Comparison of ENCODE assay signal across 9 mouse cellular contexts in genomic region chr11:70518923-70519322, GRCm38 (mm10). TPM values are rescaled to one million over a fixed set of nuclear protein-coding genes. Genes with fewer than 3 reads are reported as not detected.
DNase-seq lines count a peak whose midpoint lies in the region; ATAC-seq and TF ChIP-seq lines count a peak whose summit lies in the region.
"Had no signal": no experiment of that assay in that cellular context is flagged by ENCODE, and none has a peak within 500 bp of the region (broad histone marks: within the 10 kb centered on the region; RNA-seq: fewer than 3 reads in every experiment).

TSS of gene Gltpd2 (plus strand) at chr11:70519196.

- no peaks in the 10 kb centered on the region for H3K27me3 ChIP-seq in heart, adult 2 months (ENCODE audit: control insufficient read depth, insufficient read depth, low read length)
- H3K27me3 ChIP-seq in ES-Bruce4 (ENCODE audit: control insufficient read depth, insufficient read depth, low read length, poor library complexity, severe bottlenecking), result no peaks in the 10 kb centered on the region
- peaks cover 24% of the 10 kb centered on the region for H3K27me3 ChIP-seq in hindbrain, embryonic 10.5 days (ENCODE audit: insufficient read depth, poor library complexity, severe bottlenecking)
- H3K27me3 ChIP-seq in liver, embryonic 16.5 days (ENCODE audit: control insufficient read depth, insufficient read depth, low read depth, low read length), result peaks cover 7% of the 10 kb centered on the region

- H3K79me2 ChIP-seq in heart, adult 2 months (replicated peaks; ENCODE audit: control insufficient read depth, insufficient read depth, low read length), result no peaks in the 10 kb centered on the region

- DNase-seq in heart, adult 2 months, result no peak
- no peak for DNase-seq in heart, postnatal 10 days
- DNase-seq in hindbrain, embryonic 10.5 days (ENCODE audit: low spot score), result no peak
- DNase-seq in right cerebral cortex, adult 2 months (ENCODE audit: low spot score in 2 of 2), result no peak
- DNase-seq in spleen, postnatal 4 days (ENCODE audit: low spot score in 2 of 2), result no peak
- DNase-seq: adrenal gland, adult 2 months had no signal

- TF ChIP-seq POLR2A in heart, adult 2 months (IDR thresholded peaks at IDR 0.05; ENCODE audit: insufficient read depth, low read depth, low read length), result no peak
- TF ChIP-seq POLR2A in ES-Bruce4 (IDR thresholded peaks at IDR 0.05; ENCODE audit: insufficient read depth, low read length), result no peak

- H3K9me3 ChIP-seq in ES-Bruce4 (replicated peaks; ENCODE audit: control insufficient read depth, insufficient read depth, low read length, poor library complexity, severe bottlenecking), result no peaks in the 10 kb centered on the region
- no peaks in the 10 kb centered on the region for H3K9me3 ChIP-seq in hindbrain, embryonic 10.5 days
- H3K9me3 ChIP-seq in liver, embryonic 16.5 days (replicated peaks; ENCODE audit: control insufficient read depth, low read length), result no peaks in the 10 kb centered on the region

- H3K36me3 ChIP-seq in heart, adult 2 months (ENCODE audit: control insufficient read depth, insufficient read depth, low read length), result no peaks in the 10 kb centered on the region
- no peaks in the 10 kb centered on the region for H3K36me3 ChIP-seq in ES-Bruce4 (ENCODE audit: control insufficient read depth, insufficient read depth, low read length, poor library complexity, severe bottlenecking)
- no peaks in the 10 kb centered on the region for H3K36me3 ChIP-seq in hindbrain, embryonic 10.5 days
- no peaks in the 10 kb centered on the region for H3K36me3 ChIP-seq in liver, embryonic 16.5 days (ENCODE audit: control insufficient read depth, insufficient read depth)

- intact Hi-C loops in heart, adult 2 months (cut with DNase I), result no loop called here
- intact Hi-C loops in heart, postnatal 10 days (cut with DNase I), result no loop called here

- WGBS in heart, adult 2 months, result 92% methylated on average over 10 of the region's 10 CpGs
- WGBS in hindbrain, embryonic 10.5 days, result 82% methylated on average over 10 of the region's 10 CpGs
- WGBS in liver, embryonic 16.5 days (ENCODE audit: insufficient replicate concordance), result 56% methylated on average over 10 of the region's 10 CpGs

- H3K4me3 ChIP-seq in heart, adult 2 months, result peak within 1 kb of the TSS; percentile 44
- peak within 1 kb of the TSS; percentile 56 for H3K4me3 ChIP-seq in ES-Bruce4 (ENCODE audit: low read depth, low read length)
- H3K4me3 ChIP-seq in hindbrain, embryonic 10.5 days, result peak within 1 kb of the TSS; percentile 49
- H3K4me3 ChIP-seq in liver, embryonic 16.5 days (ENCODE audit: low read depth, low read length), result peak within 1 kb of the TSS; percentile 47

- peak; percentile 76 for ATAC-seq in liver, embryonic 16.5 days (ENCODE audit: low read depth)
- ATAC-seq in erythroid progenitor cell, adult 5-6 weeks (replicated peaks; ENCODE audit: low FRiP score, poor library complexity, severe bottlenecking), result no peak

- TF ChIP-seq EP300 in heart, adult 2 months (IDR thresholded peaks at IDR 0.05; ENCODE audit: insufficient read depth, low read depth, low read length), result no peak
- TF ChIP-seq EP300 in ES-Bruce4 (IDR thresholded peaks at IDR 0.05; ENCODE audit: insufficient read depth, low read depth, low read length), result no peak

- H3K4me2 ChIP-seq in liver, embryonic 16.5 days (ENCODE audit: low read depth, low read length), result peak within 1 kb of the TSS; percentile 57

- H3K4me1 ChIP-seq in heart, adult 2 months (ENCODE audit: control insufficient read depth, insufficient read depth, low read length), result no peaks in the 10 kb centered on the region; the same call in 1 of the 2 replicates
- peaks cover 2% of the 10 kb centered on the region for H3K4me1 ChIP-seq in ES-Bruce4 (ENCODE audit: control insufficient read depth, insufficient read depth, low read length)
- peaks cover 11% of the 10 kb centered on the region for H3K4me1 ChIP-seq in hindbrain, embryonic 10.5 days (replicated peaks)
- H3K4me1 ChIP-seq in liver, embryonic 16.5 days (ENCODE audit: control insufficient read depth, low read depth, low read length), result peaks cover 11% of the 10 kb centered on the region

- TF ChIP-seq CTCF in heart, adult 2 months (IDR thresholded peaks at IDR 0.05), result no peak
- TF ChIP-seq CTCF in ES-Bruce4 (IDR thresholded peaks at IDR 0.05; ENCODE audit: low read depth, low read length), result no peak

- peak within 1 kb of the TSS; percentile 70 for H3K9ac ChIP-seq in heart, adult 2 months (ENCODE audit: low read depth, low read length)
- H3K9ac ChIP-seq in ES-Bruce4 (ENCODE audit: low read depth, poor library complexity, severe bottlenecking), result peak within 1 kb of the TSS; percentile 71
- H3K9ac ChIP-seq in liver, embryonic 16.5 days (ENCODE audit: low read depth, low read length), result peak within 1 kb of the TSS; percentile 52

- H3K27ac ChIP-seq in heart, adult 2 months, result peak within 1 kb of the TSS; percentile 75
- no peak within 1 kb of the TSS for H3K27ac ChIP-seq in ES-Bruce4 (ENCODE audit: insufficient read depth, low read length)
- peak within 1 kb of the TSS; percentile 86 for H3K27ac ChIP-seq in hindbrain, embryonic 10.5 days
- peak within 1 kb of the TSS; percentile 55 for H3K27ac ChIP-seq in liver, embryonic 16.5 days (ENCODE audit: low read length)

RNA-seq across cellular contexts. Expression of gene Gltpd2, which starts in this region (rescaled TPM):
- total RNA-seq in heart, adult 2 months (2021), result not detected
- not detected in 2 replicates for polyA plus RNA-seq in heart, adult 2 months (2012; rRNA removed)
- not detected for total RNA-seq in heart, postnatal 10 days (2021)
- not detected in 2 replicates for polyA plus RNA-seq in ES-Bruce4 (2011; ENCODE audit: insufficient read depth, insufficient read length, low read depth, missing spikeins)
- polyA plus RNA-seq in hindbrain, embryonic 10.5 days (2016; fragmentation: Nextera tagmentation; extraction: Ambion mirVana), result 0.35 and 0.47 TPM in 2 replicates
- 33.8 and 35.3 TPM in 2 replicates for polyA plus RNA-seq in liver, embryonic 16.5 days (2015; fragmentation: Nextera tagmentation; extraction: Ambion mirVana)
- not detected in 2 replicates for total RNA-seq in erythroid progenitor cell, adult 5-6 weeks (2015; ENCODE audit: low replicate concordance)
- not detected in 2 replicates for total RNA-seq in erythroid progenitor cell, adult 5-6 weeks (2017; ENCODE audit: low replicate concordance)

Comparison
In these comparisons a context has a peak if more than half of its experiments do, and no peak if none do; other contexts are left out.
1. RNA of gene Gltpd2 (polyA plus RNA-seq): 33.8 to 35.3 TPM in liver, embryonic 16.5 days; 0.35 to 0.47 TPM in hindbrain, embryonic 10.5 days, not detected in heart, adult 2 months and not detected in ES-Bruce4; every median in the first group is over 10 times any median in the second.
2. Peak in every context shown above with its lines, with median percentiles within 50 percentile points of each other: H3K4me3 ChIP-seq and H3K9ac ChIP-seq.